Mouse (Mus musculus) liver, embryonic 15.5 days (tissue): ENCODE measurements at regions not wholly inside any gene's neighbourhood (a gene's known extent, or its start where the extent isn't known, plus 50 kb on each side); places are given as distances from the start of the nearest gene placed in this dataset.

ENCODE experiments used
- ATAC-seq: fragments of 200-750 bp; cut with Nextera tagmentation; 2 replicates; pipeline ENCODE4 v1.8.0; 2017; ENCODE audit warnings: moderate number of reproducible peaks, mild to moderate bottlenecking, moderate library complexity; ENCODE audit not compliant: insufficient read depth
- H3K27ac ChIP-seq: fragments of 300-500 bp; sonication (generic); replicated peaks from 2 replicates; pipeline ENCODE4 v1.5.1; 2015; ENCODE audit warnings: mild to moderate bottlenecking, inconsistent platforms
- H3K27me3 ChIP-seq: fragments of 300-500 bp; sonication (generic); 2 replicates; pipeline ENCODE4 v1.6.1; 2015; ENCODE audit warnings: mild to moderate bottlenecking, inconsistent platforms
- H3K36me3 ChIP-seq: fragments of 300-500 bp; sonication (generic); replicated peaks from 2 replicates; pipeline ENCODE4 v1.6.1; 2015; ENCODE audit warnings: moderate library complexity, mild to moderate bottlenecking, inconsistent platforms
- H3K4me1 ChIP-seq: fragments of 300-500 bp; sonication (generic); replicated peaks from 2 replicates; pipeline ENCODE4 v1.6.1; 2015; ENCODE audit warnings: inconsistent platforms
- H3K4me2 ChIP-seq: fragments of 300-500 bp; sonication (generic); 2 replicates; pipeline ENCODE4 v1.6.1; 2015; ENCODE audit warnings: moderate library complexity, mild to moderate bottlenecking, inconsistent platforms
- H3K4me3 ChIP-seq: fragments of 300-500 bp; sonication (generic); replicated peaks from 2 replicates; pipeline ENCODE4 v1.5.1; 2015; ENCODE audit warnings: mild to moderate bottlenecking, inconsistent platforms
- H3K9ac ChIP-seq: fragments of 300-500 bp; sonication (generic); 2 replicates; pipeline ENCODE4 v1.6.1; 2015; ENCODE audit warnings: moderate library complexity, mild to moderate bottlenecking, inconsistent platforms
- H3K9me3 ChIP-seq: fragments of 300-500 bp; sonication (generic); replicated peaks from 2 replicates; pipeline ENCODE4 v1.6.1; 2016; ENCODE audit warnings: inconsistent platforms
- WGBS: fragments of 180-500 bp; shearing (Covaris S2); methylation state at CpG from one replicate; pipeline ENCODE4 v1.1.7; 2015; ENCODE audit warnings: mixed read lengths; ENCODE audit not compliant: insufficient replicate concordance; 5-methylcytosine and 5-hydroxymethylcytosine counted together

DNA sequence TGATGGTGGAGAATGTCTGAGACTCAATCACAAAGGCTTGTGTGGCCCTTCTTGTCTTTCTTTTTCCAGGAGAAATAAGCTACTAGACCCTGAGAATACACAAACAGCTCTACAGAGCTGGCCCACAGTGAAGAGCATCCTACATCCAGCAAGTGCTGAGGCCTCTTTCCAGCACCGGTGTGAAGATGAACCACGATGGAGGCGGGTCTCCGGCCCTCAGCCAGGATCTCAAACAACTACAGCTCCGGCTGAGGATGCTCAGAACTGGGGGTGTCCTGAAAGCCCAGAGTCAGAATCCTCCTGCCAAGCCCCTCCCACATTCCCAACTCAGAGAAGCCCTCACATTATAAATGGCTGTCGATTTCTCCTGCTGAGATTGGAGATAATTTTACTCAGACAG, 407.9 kb downstream of the Lrig3 start:
- H3K27ac ChIP-seq: no peak overlapping the region
- no peak for ATAC-seq
- WGBS: 66% methylated on average over 6 of the region's 6 CpGs
- no peaks in the 10 kb centered on the region for H3K36me3 ChIP-seq
- H3K4me1 ChIP-seq: no peaks in the 10 kb centered on the region
- no peak overlapping the region for H3K9ac ChIP-seq
- H3K27me3 ChIP-seq: no peaks in the 10 kb centered on the region
- no peaks in the 10 kb centered on the region for H3K9me3 ChIP-seq
- H3K4me2 ChIP-seq: no peak overlapping the region
- no peak overlapping the region for H3K4me3 ChIP-seq

DNA sequence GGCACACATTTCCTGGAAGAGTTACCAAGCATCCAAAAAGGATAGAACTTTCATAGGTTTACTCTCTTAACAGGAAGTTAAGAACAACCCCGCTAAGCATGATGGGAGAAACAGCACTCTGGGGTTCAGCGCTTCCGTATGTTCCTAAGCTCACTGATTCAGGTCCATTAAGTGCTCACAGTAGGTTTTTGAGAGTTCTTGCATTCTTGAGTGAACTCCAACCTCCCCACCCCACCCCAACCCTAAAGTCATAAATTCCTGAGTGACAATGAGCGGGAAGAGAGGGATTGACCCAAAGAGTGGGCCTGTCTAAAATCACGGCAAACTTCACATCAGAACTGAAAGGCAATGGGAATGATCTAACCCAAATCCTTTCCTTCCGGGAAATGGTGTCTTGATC, 405.9 kb downstream of the Lrig3 start:
- Histone ChIP-seq H3K9me3 (no peaks in the 10 kb centered on the region), H3K9ac (no peak overlapping the region), H3K4me1 (no peaks in the 10 kb centered on the region), H3K4me2 (no peak overlapping the region), H3K27ac (no peak overlapping the region), H3K27me3 (no peaks in the 10 kb centered on the region), H3K4me3 (no peak overlapping the region), H3K36me3 (no peaks in the 10 kb centered on the region)
- WGBS: 74% methylated on average over 6 of the region's 6 CpGs
- no peak for ATAC-seq

DNA sequence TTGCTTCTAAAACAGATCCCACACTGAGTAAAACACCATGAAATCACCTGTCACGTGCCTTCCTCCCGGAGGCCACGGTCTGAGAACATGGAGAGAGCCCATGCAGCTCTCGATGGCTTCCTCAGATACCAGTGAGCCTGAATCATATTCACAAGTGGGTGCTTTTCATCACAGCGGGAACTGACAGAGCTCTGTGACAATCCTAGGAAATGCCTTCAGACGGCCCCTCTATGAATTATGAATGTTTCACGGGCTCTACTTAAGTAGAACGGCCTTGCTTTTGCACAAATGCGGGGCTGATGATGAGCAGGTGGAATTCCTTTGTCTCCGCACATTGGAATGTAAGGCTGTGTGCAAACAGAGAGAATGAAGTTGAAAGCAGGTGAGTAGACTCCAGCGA, 383.1 kb downstream of the Lrig3 start:
- Histone ChIP-seq H3K4me1 (no peaks in the 10 kb centered on the region), H3K4me2 (no peak overlapping the region), H3K27me3 (no peaks in the 10 kb centered on the region), H3K4me3 (no peak overlapping the region), H3K9ac (no peak overlapping the region), H3K36me3 (no peaks in the 10 kb centered on the region), H3K9me3 (no peaks in the 10 kb centered on the region), H3K27ac (no peak overlapping the region)
- WGBS: 67% methylated on average over 11 of the region's 11 CpGs
- ATAC-seq: no peak

DNA sequence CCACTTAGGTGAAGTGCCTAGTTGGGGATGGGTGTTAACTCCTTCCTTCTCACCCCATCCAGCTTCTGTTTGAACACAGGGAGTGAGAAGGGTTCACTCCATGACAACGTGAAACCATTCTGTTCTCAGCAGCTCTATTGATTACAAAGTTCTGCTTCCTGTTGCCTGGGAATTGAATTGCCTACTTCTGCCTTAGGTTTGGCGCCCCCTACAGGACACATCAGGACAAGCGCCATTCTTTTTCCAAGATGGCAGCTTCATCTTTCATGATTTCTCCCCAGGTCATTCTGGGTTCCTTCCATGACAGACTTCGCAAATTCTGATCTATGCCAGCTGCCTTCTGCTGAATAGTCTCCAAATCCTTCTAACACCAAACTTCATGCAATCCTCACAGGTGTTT, 371.5 kb downstream of the Lrig3 start:
- no peaks in the 10 kb centered on the region for H3K36me3 ChIP-seq
- ATAC-seq: no peak
- H3K9ac ChIP-seq: no peak overlapping the region
- WGBS: 52% methylated on average over 4 of the region's 4 CpGs
- no peak overlapping the region for H3K27ac ChIP-seq
- H3K4me3 ChIP-seq: no peak overlapping the region
- no peaks in the 10 kb centered on the region for H3K4me1 ChIP-seq
- H3K4me2 ChIP-seq: no peak overlapping the region
- H3K9me3 ChIP-seq: no peaks in the 10 kb centered on the region
- no peaks in the 10 kb centered on the region for H3K27me3 ChIP-seq

DNA sequence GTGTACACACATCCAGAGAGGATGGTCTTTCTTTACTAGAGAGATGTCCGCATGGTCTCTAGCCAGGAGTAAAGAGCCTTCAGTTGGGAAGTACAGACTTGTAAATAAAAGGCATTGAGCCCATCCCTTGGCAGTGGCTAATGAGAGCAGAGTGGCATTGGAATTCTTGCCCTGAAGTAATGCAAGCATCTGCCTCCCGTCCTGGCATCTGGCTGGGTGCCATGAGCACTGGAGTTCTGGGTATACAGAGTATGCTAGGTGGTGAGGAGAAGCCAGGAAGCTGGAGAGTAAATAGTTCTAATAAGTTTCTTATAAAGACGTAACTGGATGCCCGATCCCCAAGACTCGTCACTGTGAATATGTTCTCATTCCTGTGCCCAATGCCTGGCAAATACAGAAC, 367.8 kb downstream of the Lrig3 start:
- ATAC-seq: no peak
- no peaks in the 10 kb centered on the region for H3K36me3 ChIP-seq
- no peaks in the 10 kb centered on the region for H3K9me3 ChIP-seq
- H3K4me2 ChIP-seq: no peak overlapping the region
- H3K9ac ChIP-seq: no peak overlapping the region
- H3K4me1 ChIP-seq: no peaks in the 10 kb centered on the region
- 71% methylated on average over 5 of the region's 5 CpGs for WGBS
- H3K27me3 ChIP-seq: no peaks in the 10 kb centered on the region
- no peak overlapping the region for H3K4me3 ChIP-seq
- H3K27ac ChIP-seq: no peak overlapping the region

DNA sequence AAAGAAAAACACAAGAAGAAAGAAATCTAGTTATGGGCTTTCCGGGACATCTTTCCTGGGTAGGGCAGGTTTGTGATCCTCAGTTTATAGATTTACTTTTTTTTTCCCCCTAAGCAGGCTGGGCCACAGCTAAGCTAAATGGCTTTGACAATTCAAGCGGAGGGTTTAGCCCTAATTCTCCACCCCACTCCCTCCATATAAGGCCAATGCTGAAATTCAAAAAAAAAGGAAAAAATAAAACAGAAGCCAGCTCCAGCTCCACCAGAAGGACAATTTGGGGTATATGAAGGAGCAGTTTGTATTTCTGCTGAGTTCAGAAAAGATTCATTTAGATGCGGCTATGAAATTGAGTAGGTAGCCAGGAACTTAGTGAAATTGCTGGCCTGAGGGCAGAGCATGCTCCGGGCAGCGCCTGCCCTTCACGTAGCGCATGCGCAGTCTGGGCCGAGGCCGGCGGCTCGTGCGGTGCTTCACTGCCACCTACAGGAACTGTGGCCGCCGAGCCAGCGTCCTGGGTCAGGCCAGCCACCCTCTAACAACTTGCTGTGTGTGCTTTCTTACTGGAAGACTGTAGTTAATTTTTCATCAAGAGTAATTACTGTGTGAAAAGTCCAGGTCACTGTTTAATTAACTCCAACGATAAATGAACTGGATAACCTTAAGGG, 364.5 kb downstream of the Lrig3 start:
- Histone ChIP-seq H3K4me2 (no peak overlapping the region), H3K9me3 (no peaks in the 10 kb centered on the region), H3K27me3 (no peaks in the 10 kb centered on the region), H3K36me3 (no peaks in the 10 kb centered on the region), H3K4me3 (no peak overlapping the region), H3K4me1 (no peaks in the 10 kb centered on the region), H3K27ac (no peak overlapping the region), H3K9ac (no peak overlapping the region)
- no peak for ATAC-seq
- WGBS: 8% methylated on average over 17 of the region's 17 CpGs

DNA sequence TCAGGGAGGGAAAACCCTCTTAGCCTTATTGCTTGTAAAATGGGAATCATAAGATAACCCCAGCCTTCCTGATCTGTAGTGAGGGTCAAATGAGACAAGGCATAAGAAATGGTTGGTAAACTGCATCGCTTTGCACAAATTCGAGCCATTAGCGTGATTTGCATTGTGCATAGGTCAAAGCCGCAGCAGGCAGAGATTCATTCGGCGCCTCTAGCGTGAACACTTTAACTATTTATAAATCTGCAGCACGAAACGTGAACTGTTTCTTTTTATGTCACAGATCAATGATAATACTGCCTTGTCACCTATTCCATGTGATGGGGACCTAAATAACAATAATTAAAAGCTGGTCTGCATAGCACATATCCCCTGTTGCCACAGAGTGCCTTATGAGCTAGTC, 354.9 kb downstream of the Lrig3 start:
- Histone ChIP-seq H3K4me3 (no peak overlapping the region), H3K4me1 (no peaks in the 10 kb centered on the region), H3K9me3 (no peaks in the 10 kb centered on the region), H3K27me3 (no peaks in the 10 kb centered on the region), H3K27ac (no peak overlapping the region), H3K9ac (no peak overlapping the region), H3K4me2 (no peak overlapping the region), H3K36me3 (no peaks in the 10 kb centered on the region)
- 75% methylated on average over 9 of the region's 9 CpGs for WGBS
- no peak for ATAC-seq

DNA sequence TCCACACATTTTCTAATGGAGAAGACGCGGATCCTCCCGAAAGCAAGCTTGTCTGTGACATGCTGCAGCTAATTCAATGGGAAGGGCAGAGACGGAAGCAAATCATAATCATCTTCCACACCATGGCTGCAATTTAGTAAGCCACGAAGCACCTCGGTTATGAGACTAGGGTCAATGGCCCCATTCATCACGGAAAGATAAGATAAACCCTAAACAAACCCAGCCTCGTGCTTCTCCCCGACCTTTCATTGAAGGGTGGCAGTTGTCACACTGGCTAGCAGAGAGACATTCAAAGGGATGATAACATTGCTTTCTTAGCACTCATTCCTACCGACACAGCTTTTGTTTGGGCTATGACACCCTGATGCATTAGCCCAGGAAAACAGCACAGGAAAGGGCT, 353.8 kb downstream of the Lrig3 start:
- WGBS: 46% methylated on average over 10 of the region's 10 CpGs
- no peak for ATAC-seq

DNA sequence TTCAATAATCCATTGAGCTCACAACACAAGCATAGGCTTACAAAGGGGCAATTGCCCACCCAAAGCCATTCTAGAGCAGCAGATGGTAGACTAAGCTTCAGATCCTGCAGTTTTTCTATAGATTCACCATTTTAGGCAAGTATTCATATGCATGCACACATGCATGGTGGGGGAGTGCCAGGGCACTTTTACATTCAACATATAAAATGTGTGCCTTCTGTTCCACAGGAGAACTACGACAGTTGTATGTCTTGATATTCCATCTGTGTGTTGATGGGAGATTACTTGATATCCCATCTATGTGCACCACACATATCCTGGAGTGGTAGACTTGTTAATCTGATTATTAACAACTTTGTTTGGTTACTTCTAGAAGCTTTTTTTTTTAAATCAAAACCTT, 334.0 kb downstream of the Lrig3 start:
- no peak overlapping the region for H3K4me3 ChIP-seq
- no peak overlapping the region for H3K9ac ChIP-seq
- no peaks in the 10 kb centered on the region for H3K4me1 ChIP-seq
- no peak overlapping the region for H3K27ac ChIP-seq
- no peak overlapping the region for H3K4me2 ChIP-seq
- 65% methylated on average over 1 of the region's 1 CpGs for WGBS
- H3K27me3 ChIP-seq: no peaks in the 10 kb centered on the region
- no peaks in the 10 kb centered on the region for H3K36me3 ChIP-seq
- H3K9me3 ChIP-seq: no peaks in the 10 kb centered on the region
- ATAC-seq: no peak

More for the DNA sequence above, 353.8 kb downstream of the Lrig3 start:
- no peak overlapping the region for H3K9ac ChIP-seq
- no peaks in the 10 kb centered on the region for H3K36me3 ChIP-seq
- H3K27ac ChIP-seq: no peak overlapping the region
- H3K27me3 ChIP-seq: no peaks in the 10 kb centered on the region
- H3K4me3 ChIP-seq: no peak overlapping the region
- H3K4me1 ChIP-seq: no peaks in the 10 kb centered on the region
- H3K4me2 ChIP-seq: no peak overlapping the region
- H3K9me3 ChIP-seq: no peaks in the 10 kb centered on the region

DNA sequence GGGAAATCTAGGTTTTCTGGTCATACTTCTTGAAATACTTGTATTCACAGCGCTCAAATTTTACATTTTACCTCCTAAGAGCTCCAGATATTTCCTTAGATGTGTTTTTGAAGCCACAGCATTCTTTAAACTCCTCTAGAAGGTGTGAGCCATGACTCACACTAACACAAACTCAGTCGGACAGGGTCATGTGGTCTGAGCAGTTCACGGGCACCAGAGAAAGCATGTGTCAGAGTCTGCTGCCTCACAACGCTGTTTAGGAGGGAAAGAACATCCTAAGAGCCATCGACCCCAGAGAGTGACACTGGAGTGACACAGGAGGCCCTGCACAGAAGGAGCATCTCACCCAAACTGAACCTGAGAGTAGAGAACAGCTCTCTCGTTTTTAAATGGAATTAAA, 332.2 kb downstream of the Lrig3 start:
- H3K27me3 ChIP-seq: no peaks in the 10 kb centered on the region
- H3K9me3 ChIP-seq: no peaks in the 10 kb centered on the region
- no peaks in the 10 kb centered on the region for H3K4me1 ChIP-seq
- 60% methylated on average over 6 of the region's 6 CpGs for WGBS
- no peak overlapping the region for H3K4me3 ChIP-seq
- no peak overlapping the region for H3K27ac ChIP-seq
- H3K9ac ChIP-seq: no peak overlapping the region
- H3K36me3 ChIP-seq: no peaks in the 10 kb centered on the region
- H3K4me2 ChIP-seq: no peak overlapping the region
- no peak for ATAC-seq

DNA sequence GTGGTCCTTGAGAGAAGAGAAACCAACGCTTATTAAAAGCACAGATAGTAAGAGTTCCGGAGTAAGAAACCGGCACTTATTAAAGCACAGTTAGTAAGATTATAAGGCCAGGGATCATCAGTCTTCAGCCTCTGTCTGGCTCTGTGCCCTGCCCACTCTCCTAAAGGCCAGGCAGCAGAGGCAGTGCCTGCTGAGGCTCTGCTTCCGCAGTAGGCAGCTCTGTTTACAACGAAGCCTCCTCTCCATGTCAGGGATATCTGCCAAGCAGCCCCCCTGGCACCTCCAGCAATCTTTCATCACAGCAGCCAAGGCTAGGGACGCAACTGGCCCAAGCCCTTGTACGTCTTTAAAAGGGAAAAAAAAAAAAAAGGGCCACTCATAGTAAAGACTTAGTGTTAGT, 329.9 kb downstream of the Lrig3 start:
- no peak for ATAC-seq
- Histone ChIP-seq H3K4me2 (no peak overlapping the region), H3K9me3 (no peaks in the 10 kb centered on the region), H3K36me3 (no peaks in the 10 kb centered on the region), H3K4me1 (no peaks in the 10 kb centered on the region), H3K27ac (no peak overlapping the region), H3K4me3 (no peak overlapping the region), H3K27me3 (no peaks in the 10 kb centered on the region), H3K9ac (no peak overlapping the region)
- WGBS: 63% methylated on average over 7 of the region's 7 CpGs

DNA sequence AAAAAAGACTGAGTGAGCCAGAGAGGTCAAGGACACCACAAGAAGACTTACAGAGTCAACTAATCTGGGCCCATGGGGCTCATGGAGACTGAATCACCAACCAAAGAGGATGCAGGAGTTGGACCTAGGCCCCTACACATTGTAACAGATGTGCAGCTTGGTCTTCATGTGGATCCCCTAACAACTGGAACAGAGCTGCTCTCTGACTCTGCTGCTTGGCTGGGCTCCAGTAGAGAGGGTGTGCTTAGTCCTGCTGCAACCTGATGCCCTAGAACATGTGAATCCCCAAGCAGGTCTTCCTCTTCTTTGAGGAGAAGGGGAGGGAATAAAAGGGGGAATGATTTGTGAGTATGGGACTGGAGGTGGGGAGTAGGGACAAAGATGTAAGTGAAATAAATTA, 325.8 kb downstream of the Lrig3 start:
- Histone ChIP-seq H3K9me3 (no peaks in the 10 kb centered on the region), H3K27me3 (no peaks in the 10 kb centered on the region), H3K4me2 (no peak overlapping the region), H3K36me3 (no peaks in the 10 kb centered on the region), H3K4me1 (no peaks in the 10 kb centered on the region), H3K9ac (no peak overlapping the region), H3K4me3 (no peak overlapping the region), H3K27ac (no peak overlapping the region)
- no peak for ATAC-seq
